Mouse (Mus musculus): ENCODE data around the gene Pidd1.
A peak's percentile ranks its signal among the peaks of the same experiment; 100 is the strongest.

The Pidd1 gene

DNA sequence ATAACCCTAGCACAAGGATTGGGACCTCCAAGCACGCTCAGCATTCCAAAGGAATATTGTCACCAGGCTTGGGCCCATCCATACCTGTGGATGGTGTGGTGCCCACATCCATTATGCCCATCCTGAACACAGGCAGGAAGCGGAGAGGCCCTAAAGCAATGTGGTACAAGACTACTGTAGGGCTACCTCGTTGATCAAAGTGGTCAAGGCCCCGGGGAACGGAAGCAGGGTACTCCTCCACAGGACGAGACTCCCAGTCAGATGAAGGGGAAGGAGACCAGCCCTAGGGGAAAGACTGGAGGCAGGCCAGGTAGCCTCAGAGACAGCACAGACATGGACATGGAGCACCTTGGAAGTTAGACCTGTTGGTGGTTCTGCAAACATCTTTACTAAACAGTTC, 28.9 kb upstream of the Pidd1 start:
- no peak for DNase-seq (ENCODE audit: low spot score)

GRCm38 (mm10) chr7:141472226-141472625, 28.4 kb upstream of the Pidd1 start:
- peak; percentile 44 for DNase-seq (ENCODE audit: low spot score)

- no peak for DNase-seq (ENCODE audit: low spot score)
Observed at GRCm38 (mm10) chr7:141471236-141471635, 27.4 kb upstream of the Pidd1 start.

DNA sequence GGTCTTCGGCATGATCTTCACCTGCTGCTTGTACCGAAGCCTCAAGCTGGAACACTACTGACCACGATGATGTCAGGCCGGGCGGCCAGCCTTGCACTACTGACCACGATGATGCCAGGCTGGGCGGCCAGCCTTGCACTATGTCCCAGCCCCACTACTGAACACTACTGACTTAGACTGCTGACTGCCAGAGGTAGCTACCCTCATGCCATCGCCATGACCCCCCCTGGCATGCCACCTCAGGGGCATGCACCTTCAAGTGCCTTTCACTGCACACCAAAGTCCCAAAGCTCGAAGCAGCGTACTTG, 26.8 kb upstream of the Pidd1 start:
- DNase-seq (ENCODE audit: low spot score): no peak

DNA sequence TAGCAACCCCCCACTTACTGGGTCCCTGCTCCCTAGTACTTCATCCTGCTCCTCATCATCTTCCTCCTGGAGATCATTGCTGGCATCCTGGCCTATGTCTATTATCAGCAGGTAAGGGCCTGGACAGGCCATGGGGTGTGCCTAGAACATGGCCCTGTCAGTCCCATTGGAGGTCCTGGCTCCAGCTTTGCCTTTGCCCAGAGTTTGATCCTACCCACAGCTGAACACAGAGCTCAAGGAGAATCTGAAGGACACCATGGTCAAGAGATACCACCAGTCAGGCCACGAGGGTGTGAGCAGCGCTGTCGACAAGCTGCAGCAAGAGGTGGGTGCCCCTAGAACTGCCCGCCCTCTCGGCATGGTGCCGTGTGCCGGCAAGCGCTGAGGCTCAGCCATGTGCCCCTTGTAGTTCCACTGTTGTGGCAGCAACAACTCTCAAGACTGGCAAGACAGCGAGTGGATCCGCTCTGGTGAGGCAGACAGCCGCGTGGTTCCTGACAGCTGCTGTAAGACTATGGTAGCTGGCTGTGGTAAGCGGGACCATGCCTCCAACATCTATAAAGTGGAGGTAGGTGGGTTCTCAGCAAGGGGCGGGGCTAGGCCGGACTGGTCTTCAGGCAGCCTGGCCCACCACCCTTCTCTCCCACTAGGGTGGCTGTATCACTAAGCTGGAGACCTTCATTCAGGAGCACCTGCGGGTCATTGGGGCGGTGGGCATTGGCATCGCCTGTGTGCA, 26.2 kb upstream of the Pidd1 start:
- peak; percentile 28 for DNase-seq (ENCODE audit: low spot score)

- DNase-seq (ENCODE audit: low spot score): no peak
Observed at GRCm38 (mm10) chr7:141469352-141469751, 25.5 kb upstream of the Pidd1 start.

DNA sequence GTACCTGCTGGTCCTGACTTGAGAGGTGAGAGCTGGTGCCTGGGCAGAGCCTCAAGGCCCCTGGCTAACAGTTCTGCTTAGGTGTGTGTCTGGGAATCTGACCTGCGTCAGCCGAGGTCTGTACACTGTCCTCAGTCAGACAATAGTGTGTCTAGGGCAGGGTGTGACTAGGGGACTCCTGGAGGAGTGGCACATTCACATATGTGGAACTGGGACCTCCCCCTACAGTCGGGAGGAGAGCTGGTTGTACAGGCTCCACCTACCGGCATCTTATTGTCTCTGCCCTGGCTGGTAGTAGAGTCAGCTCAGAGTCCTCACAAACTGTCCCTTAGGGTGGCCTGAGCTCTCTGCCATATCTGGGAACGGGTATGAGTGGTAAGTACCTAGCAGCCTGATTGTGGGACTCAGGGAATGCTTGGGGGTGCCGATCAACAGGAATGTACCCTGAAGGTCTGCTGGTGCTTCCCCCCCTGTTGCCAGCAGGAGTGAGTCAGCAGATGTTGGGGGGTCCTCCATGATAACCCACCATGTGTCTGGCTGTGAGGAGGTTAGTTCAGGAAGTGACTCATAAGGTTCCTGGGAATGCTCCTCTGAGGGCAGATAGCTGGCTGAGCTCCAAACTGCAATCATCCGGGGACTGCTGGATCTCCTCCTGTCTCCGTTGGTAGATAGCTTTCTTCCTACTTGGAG, 24.8 kb upstream of the Pidd1 start:
- peak; percentile 65 for DNase-seq (ENCODE audit: low spot score)

GRCm38 (mm10) chr7:141468164-141468521, 24.3 kb upstream of the Pidd1 start:
- peak; percentile 41 for DNase-seq (ENCODE audit: low spot score)

- peak; percentile 92 for DNase-seq (ENCODE audit: low spot score)
Observed at GRCm38 (mm10) chr7:141467230-141468030, 23.6 kb upstream of the Pidd1 start, which contains the start of gene Cd151. Cd151 (plus strand) TSS chr7:141467392.

DNA sequence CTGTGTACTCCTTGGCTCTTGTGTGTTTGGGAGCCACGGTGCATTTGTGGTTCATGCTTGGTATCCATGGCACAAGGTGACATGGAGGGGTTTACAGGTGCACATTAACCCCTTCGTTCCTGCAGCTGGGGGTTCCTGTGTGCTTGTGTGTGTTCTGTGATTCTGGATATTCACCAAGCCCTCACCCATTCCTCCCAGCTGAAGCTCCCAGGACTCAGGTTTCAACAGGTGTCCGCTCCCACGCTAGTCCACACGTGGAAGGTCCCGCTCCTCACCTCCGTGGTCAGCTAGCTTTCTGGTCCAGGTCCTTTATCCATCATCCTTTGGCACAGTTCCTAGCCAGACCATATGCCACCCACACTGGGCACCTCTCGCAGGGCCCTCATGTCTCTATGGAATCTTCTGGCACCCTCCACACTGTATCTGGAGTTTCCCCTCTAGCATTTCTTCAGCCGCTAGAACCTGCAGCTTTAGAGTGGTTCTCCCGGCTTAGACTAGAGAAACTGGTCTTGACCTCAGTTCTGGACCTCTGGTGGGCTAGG, 22.9 kb upstream of the Pidd1 start:
- no peak for DNase-seq (ENCODE audit: low spot score)

DNA sequence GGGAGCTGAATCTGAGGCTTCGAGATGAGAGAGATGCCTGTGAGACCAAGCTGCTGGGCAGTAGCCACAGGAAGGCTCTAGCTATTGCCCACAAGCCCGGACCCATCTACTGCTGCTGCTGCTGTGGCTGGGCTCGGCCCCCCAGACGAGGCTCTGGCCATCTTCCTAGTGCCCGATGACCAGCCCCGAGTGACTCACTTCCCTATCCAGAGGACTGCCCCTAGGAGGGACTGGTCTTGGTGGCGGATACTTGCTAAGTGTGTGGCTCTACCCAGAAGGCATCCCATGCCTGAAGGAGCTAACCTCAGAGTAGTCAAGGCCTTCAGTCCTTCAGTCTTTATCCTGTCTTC, 22.2 kb upstream of the Pidd1 start:
- no peak for DNase-seq (ENCODE audit: low spot score)

DNA sequence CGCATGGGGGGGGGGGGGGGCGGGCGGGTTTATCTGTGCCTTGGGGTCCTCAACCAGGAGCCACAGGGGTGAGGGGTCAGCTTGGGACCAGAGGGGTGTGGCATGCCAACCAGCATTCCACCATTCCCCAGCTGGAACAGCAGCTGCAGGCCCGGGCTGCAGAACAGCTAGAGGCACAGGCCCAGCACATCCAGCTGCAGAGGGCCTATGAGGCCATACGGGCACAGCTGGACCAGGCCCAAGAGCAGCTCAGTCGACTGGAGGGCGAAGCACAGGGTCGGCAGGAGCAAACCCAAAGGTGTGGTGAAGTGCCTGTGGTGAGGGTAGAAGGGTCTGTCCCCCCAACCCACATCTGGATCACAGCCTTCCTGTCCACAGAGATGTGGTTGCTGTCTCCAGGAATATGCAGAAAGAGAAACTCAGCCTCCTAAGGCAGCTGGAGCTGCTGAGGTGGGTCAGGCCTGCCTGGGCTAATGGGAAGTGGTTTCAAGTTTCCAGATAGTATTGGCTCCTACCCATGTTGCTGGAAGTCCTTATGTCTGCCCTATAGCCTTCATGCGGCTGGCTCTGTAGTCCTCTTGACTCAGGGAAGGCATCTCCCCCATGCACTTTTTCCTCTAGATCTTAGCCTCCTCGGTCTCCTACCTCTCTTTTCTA, 21.7 kb upstream of the Pidd1 start:
- DNase-seq (ENCODE audit: low spot score): no peak

- DNase-seq (ENCODE audit: low spot score): no peak
Observed at GRCm38 (mm10) chr7:141464603-141465201, 20.9 kb upstream of the Pidd1 start.

- DNase-seq (ENCODE audit: low spot score): no peak
Observed at GRCm38 (mm10) chr7:141463824-141464602, 20.2 kb upstream of the Pidd1 start.

- no peak for DNase-seq (ENCODE audit: low spot score)
Observed at GRCm38 (mm10) chr7:141462333-141462821, 18.6 kb upstream of the Pidd1 start.

DNA sequence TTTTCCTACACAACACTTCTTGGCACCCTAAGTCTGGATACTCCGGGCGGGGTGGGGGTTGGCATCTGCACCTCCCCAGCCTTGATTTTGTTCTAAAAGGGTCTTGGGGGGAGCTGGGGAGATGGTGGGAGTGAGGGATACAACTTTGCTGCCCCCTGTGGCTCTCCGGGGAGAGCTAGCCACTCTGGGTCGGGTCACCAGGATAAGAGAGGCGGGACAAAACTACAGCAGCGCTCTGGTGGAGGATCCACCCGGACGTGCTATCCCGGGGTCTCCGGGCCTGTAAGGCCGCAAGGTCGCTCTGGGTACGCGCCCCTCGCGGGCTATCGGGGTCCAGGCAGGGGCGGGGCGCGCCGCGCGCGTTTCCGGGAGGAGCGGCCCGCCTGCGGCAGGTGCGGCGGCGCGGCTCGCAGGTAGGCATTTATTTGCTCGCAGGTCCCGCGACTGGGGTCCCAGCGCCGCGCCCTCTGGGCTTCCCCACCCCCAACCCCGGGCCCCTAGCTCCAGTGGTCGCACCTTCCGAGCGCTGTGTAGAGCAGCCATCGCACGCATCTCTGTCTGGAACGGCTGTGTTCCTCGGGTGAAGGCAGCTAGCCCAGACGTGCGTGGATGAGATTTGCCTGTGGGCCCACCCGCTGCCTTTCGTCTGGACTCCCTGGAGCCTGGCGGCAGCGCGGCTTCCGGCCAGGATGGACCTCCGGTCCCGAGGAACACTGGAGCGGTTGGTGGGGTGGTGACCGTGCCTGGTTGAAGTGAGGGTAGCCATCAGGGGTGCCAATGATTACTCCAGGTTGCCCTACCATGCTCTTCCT, 17.9 kb upstream of the Pidd1 start:
- no peak for DNase-seq (ENCODE audit: low spot score)

- DNase-seq (ENCODE audit: low spot score): no peak
Observed at GRCm38 (mm10) chr7:141460391-141461113, 16.7 kb upstream of the Pidd1 start, which contains the start of gene Cracr2b. Cracr2b (plus strand) TSS chr7:141461094.

GRCm38 (mm10) chr7:141460001-141460390, 16.2 kb upstream of the Pidd1 start:
- no peak for DNase-seq (ENCODE audit: low spot score)

GRCm38 (mm10) chr7:141459301-141459711, 15.5 kb upstream of the Pidd1 start:
- no peak for DNase-seq (ENCODE audit: low spot score)
